Mouse (Mus musculus) liver, embryonic 16.5 days (tissue): ENCODE results near the gene Pex5. TPM values are rescaled to one million over a fixed set of nuclear protein-coding genes. Genes with fewer than 3 reads are reported as not detected.

ENCODE experiments used
- ATAC-seq: fragments of 200-750 bp; cut with Nextera tagmentation; 2 replicates; pipeline ENCODE4 v1.8.0; 2017; ENCODE audit warnings: low read depth, mild to moderate bottlenecking, moderate number of reproducible peaks, moderate library complexity
- H3K27ac ChIP-seq: fragments of 300-500 bp; sonication (generic); 2 replicates; pipeline ENCODE4 v1.5.1; 2014; ENCODE audit warnings: mild to moderate bottlenecking, low read length
- H3K27me3 ChIP-seq: fragments of 300-500 bp; sonication (generic); 2 replicates; pipeline ENCODE4 v1.6.1; 2014; ENCODE audit warnings: low read depth, low read length, mixed read lengths; ENCODE audit not compliant: control insufficient read depth, insufficient read depth
- H3K36me3 ChIP-seq: fragments of 300-500 bp; sonication (generic); 2 replicates; pipeline ENCODE4 v1.6.1; 2014; ENCODE audit warnings: mild to moderate bottlenecking; ENCODE audit not compliant: control insufficient read depth, insufficient read depth
- H3K4me1 ChIP-seq: fragments of 300-500 bp; sonication (generic); 2 replicates; pipeline ENCODE4 v1.6.1; 2014; ENCODE audit warnings: low read depth, low read length, mixed read lengths; ENCODE audit not compliant: control insufficient read depth
- H3K4me2 ChIP-seq: fragments of 300-500 bp; sonication (generic); 2 replicates; pipeline ENCODE4 v1.6.1; 2014; ENCODE audit warnings: low read depth, low read length, mixed read lengths
- H3K4me3 ChIP-seq: fragments of 300-500 bp; sonication (generic); 2 replicates; pipeline ENCODE4 v1.5.1; 2014; ENCODE audit warnings: low read depth, mild to moderate bottlenecking, low read length
- H3K9ac ChIP-seq: fragments of 300-500 bp; sonication (generic); 2 replicates; pipeline ENCODE4 v1.6.1; 2014; ENCODE audit warnings: low read depth, low read length
- H3K9me3 ChIP-seq: fragments of 300-500 bp; sonication (generic); replicated peaks from 2 replicates; pipeline ENCODE4 v1.6.1; 2016; ENCODE audit warnings: low read length; ENCODE audit not compliant: control insufficient read depth
- WGBS: fragments of 180-500 bp; shearing (Covaris S2); extraction: QIAGEN DNeasy Blood & Tissue Kit; methylation state at CpG from one replicate; pipeline ENCODE4 v1.1.7; 2014; ENCODE audit not compliant: insufficient replicate concordance; 5-methylcytosine and 5-hydroxymethylcytosine counted together
- polyA plus RNA-seq: library from polyadenylated mRNA; unstranded; fragments of >200 nt; fragmentation: Nextera tagmentation; extraction: Ambion mirVana; gene quantifications from 2 replicates; pipeline ENCODE4 v1.2.1, GENCODE M21; 2015

The Pex5 gene
- polyA plus RNA-seq, 1 experiment from 2014 or later = 28.2 TPM

GRCm38 (mm10) chr6:124379331-124379730, 35.5 kb downstream of the Pex5 start:
- 19% methylated on average over 10 of the region's 10 CpGs for WGBS
- Histone ChIP-seq H3K9me3 (no peaks in the 10 kb centered on the region), H3K36me3 (no peaks in the 10 kb centered on the region), H3K27me3 (no peaks in the 10 kb centered on the region), H3K4me3 (no peak overlapping the region), H3K9ac (no peak overlapping the region), H3K4me1 (peaks cover 27% of the 10 kb centered on the region), H3K4me2 (no peak overlapping the region), H3K27ac (no peak overlapping the region)
- no peak for ATAC-seq

- WGBS = 57% methylated on average over 4 of the region's 4 CpGs
- Histone ChIP-seq H3K9ac (no peak overlapping the region), H3K9me3 (no peaks in the 10 kb centered on the region), H3K4me1 (peaks cover 27% of the 10 kb centered on the region), H3K36me3 (no peaks in the 10 kb centered on the region), H3K4me2 (no peak overlapping the region), H3K4me3 (no peak overlapping the region), H3K27me3 (no peaks in the 10 kb centered on the region), H3K27ac (no peak overlapping the region)
- ATAC-seq = no peak
Measured at GRCm38 (mm10) chr6:124377494-124378255, 37.2 kb downstream of the Pex5 start.

GRCm38 (mm10) chr6:124376311-124376710, 38.6 kb downstream of the Pex5 start:
- ATAC-seq = peak; percentile 49
- Histone ChIP-seq H3K9me3 (no peaks in the 10 kb centered on the region), H3K4me2 (peak overlapping the region; percentile 52; the same call in 1 of the 2 replicates), H3K27ac (peak overlapping the region; percentile 47; the same call in 1 of the 2 replicates), H3K36me3 (no peaks in the 10 kb centered on the region), H3K4me3 (no peak overlapping the region), H3K27me3 (no peaks in the 10 kb centered on the region), H3K9ac (no peak overlapping the region), H3K4me1 (peaks cover 27% of the 10 kb centered on the region)
- 23% methylated on average over 5 of the region's 5 CpGs for WGBS

- H3K4me1 ChIP-seq = peaks cover 27% of the 10 kb centered on the region
- H3K27me3 ChIP-seq = no peaks in the 10 kb centered on the region
- H3K36me3 ChIP-seq = no peaks in the 10 kb centered on the region
- peak overlapping the region; percentile 29 for H3K9ac ChIP-seq
- ATAC-seq = peak; percentile 89
- H3K4me2 ChIP-seq = peak overlapping the region; percentile 52
- H3K9me3 ChIP-seq = no peaks in the 10 kb centered on the region
- WGBS = 10% methylated on average over 11 of the region's 11 CpGs
- peak overlapping the region; percentile 82 for H3K27ac ChIP-seq
- H3K4me3 ChIP-seq = peak overlapping the region; percentile 17; the same call in 1 of the 2 replicates
Measured at GRCm38 (mm10) chr6:124375435-124375884, 39.4 kb downstream of the Pex5 start.

GRCm38 (mm10) chr6:124374683-124375082, 40.2 kb downstream of the Pex5 start:
- no peak for ATAC-seq
- Histone ChIP-seq H3K4me3 (no peak overlapping the region), H3K27me3 (no peaks in the 10 kb centered on the region), H3K9ac (no peak overlapping the region), H3K4me2 (no peak overlapping the region), H3K4me1 (peaks cover 27% of the 10 kb centered on the region), H3K9me3 (no peaks in the 10 kb centered on the region), H3K27ac (peak overlapping the region; percentile 51), H3K36me3 (no peaks in the 10 kb centered on the region)
- WGBS = 38% methylated on average over 4 of the region's 4 CpGs

- no peak overlapping the region for H3K4me3 ChIP-seq
- no peaks in the 10 kb centered on the region for H3K36me3 ChIP-seq
- no peak overlapping the region for H3K4me2 ChIP-seq
- WGBS = 52% methylated on average over 6 of the region's 6 CpGs
- peaks cover 27% of the 10 kb centered on the region for H3K4me1 ChIP-seq
- no peaks in the 10 kb centered on the region for H3K27me3 ChIP-seq
- H3K9me3 ChIP-seq = no peaks in the 10 kb centered on the region
- no peak overlapping the region for H3K9ac ChIP-seq
- H3K27ac ChIP-seq = no peak overlapping the region
- ATAC-seq = no peak
Measured at GRCm38 (mm10) chr6:124373584-124374206, 41.2 kb downstream of the Pex5 start.

GRCm38 (mm10) chr6:124364328-124364727, 50.5 kb downstream of the Pex5 start:
- H3K36me3 ChIP-seq = no peaks in the 10 kb centered on the region
- no peak overlapping the region for H3K27ac ChIP-seq
- no peak overlapping the region for H3K4me2 ChIP-seq
- no peaks in the 10 kb centered on the region for H3K4me1 ChIP-seq
- H3K4me3 ChIP-seq = no peak overlapping the region
- H3K27me3 ChIP-seq = no peaks in the 10 kb centered on the region
- H3K9ac ChIP-seq = no peak overlapping the region
- H3K9me3 ChIP-seq = no peaks in the 10 kb centered on the region
- ATAC-seq = no peak
- WGBS = 47% methylated on average over 5 of the region's 5 CpGs

- no peaks in the 10 kb centered on the region for H3K4me1 ChIP-seq
- no peak for ATAC-seq
- no peak overlapping the region for H3K27ac ChIP-seq
- H3K4me3 ChIP-seq = no peak overlapping the region
- no peak overlapping the region for H3K4me2 ChIP-seq
- H3K27me3 ChIP-seq = no peaks in the 10 kb centered on the region
- 41% methylated on average over 6 of the region's 6 CpGs for WGBS
- no peaks in the 10 kb centered on the region for H3K9me3 ChIP-seq
- no peaks in the 10 kb centered on the region for H3K36me3 ChIP-seq
- H3K9ac ChIP-seq = no peak overlapping the region
Measured at GRCm38 (mm10) chr6:124360549-124360948, 54.3 kb downstream of the Pex5 start.

GRCm38 (mm10) chr6:124358953-124359352, 55.9 kb downstream of the Pex5 start:
- Histone ChIP-seq H3K4me1 (no peaks in the 10 kb centered on the region), H3K4me2 (no peak overlapping the region), H3K27ac (no peak overlapping the region), H3K36me3 (no peaks in the 10 kb centered on the region), H3K4me3 (no peak overlapping the region), H3K9me3 (no peaks in the 10 kb centered on the region), H3K9ac (no peak overlapping the region), H3K27me3 (no peaks in the 10 kb centered on the region)
- WGBS = 57% methylated on average over 6 of the region's 6 CpGs
- no peak for ATAC-seq
